Mouse (Mus musculus) lung, postnatal 0 days (tissue): ENCODE data around the gene Mpped2.

Experiments
- CTCF ChIP-seq: IDR thresholded peaks from 2 replicates; pipeline ENCODE4 v1.5.1; 2016; ENCODE audit warnings: antibody characterized with exemption, mild to moderate bottlenecking
- EP300 ChIP-seq: IDR thresholded peaks from 2 replicates; pipeline ENCODE4 v1.6.1; 2016; ENCODE audit warnings: antibody characterized with exemption, mild to moderate bottlenecking, control low read depth

- no peak for TF ChIP-seq CTCF
- no peak for TF ChIP-seq EP300
Measured at GRCm38 (mm10) chr2:106691753-106692363, 1.2 kb upstream of the Mpped2 start.
